Mouse (Mus musculus): Measurements from ENCODE around the gene Rsph6a. TPM values are rescaled to one million over a fixed set of nuclear protein-coding genes. Genes with fewer than 3 reads are reported as not detected.

Gene Rsph6a
- polyA plus RNA-seq, 1 experiment, result not detected

GRCm38 (mm10) chr7:19094471-19094825 lies 40.0 kb downstream of the Rsph6a start, which contains the start of gene Six5:
TSS of gene Six5 (plus strand) at chr7:19094594.
- TF ChIP-seq CTCF (IDR thresholded peaks at IDR 0.05; ENCODE audit: borderline replicate concordance, insufficient read depth, low read length) (no peak), POLR2A (IDR thresholded peaks at IDR 0.05; ENCODE audit: low read depth, low read length) (no peak)
- Histone ChIP-seq H3K27ac (ENCODE audit: insufficient read depth, low read length) (peak within 1 kb of the TSS; percentile 97), H3K4me1 (ENCODE audit: control insufficient read depth, insufficient read depth, low read length) (0 out of 2 replicates have a peak, but pooled peaks cover 2% of the 10 kb centered on the region), H3K4me3 (ENCODE audit: insufficient read depth, low read length) (peak within 1 kb of the TSS; percentile 56)

GRCm38 (mm10) chr7:19094826-19095750 lies 40.6 kb downstream of the Rsph6a start:
- Histone ChIP-seq H3K4me3 (ENCODE audit: insufficient read depth, low read length) (peak overlapping the region; percentile 56), H3K4me1 (ENCODE audit: control insufficient read depth, insufficient read depth, low read length) (0 out of 2 replicates have a peak, but pooled peaks cover 2% of the 10 kb centered on the region), H3K27ac (ENCODE audit: insufficient read depth, low read length) (peak overlapping the region; percentile 88)
- TF ChIP-seq POLR2A (IDR thresholded peaks at IDR 0.05; ENCODE audit: low read depth, low read length), result peak; percentile 71; the same call in 1 of the 2 replicates
- no peak for TF ChIP-seq CTCF (IDR thresholded peaks at IDR 0.05; ENCODE audit: borderline replicate concordance, insufficient read depth, low read length)

DNA sequence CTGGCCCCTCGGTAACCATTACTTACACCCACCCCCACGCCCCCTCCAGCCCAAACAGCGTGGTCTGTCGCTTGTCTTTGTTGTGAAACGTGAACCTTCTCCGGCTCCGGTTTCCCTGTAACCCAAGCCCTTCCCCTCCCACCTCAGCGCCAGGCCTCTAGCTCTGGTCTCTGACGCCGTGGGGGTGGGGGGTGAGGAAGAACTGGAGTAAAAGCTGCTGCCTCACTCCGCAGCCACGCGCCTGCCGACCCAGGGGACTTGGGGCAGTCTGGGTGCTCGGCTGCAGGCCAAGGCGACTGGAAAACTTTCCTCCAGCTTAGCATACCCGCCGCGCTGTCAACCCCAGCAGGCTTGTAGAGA lies 41.2 kb downstream of the Rsph6a start:
- 0 out of 2 replicates have a peak, but pooled peaks cover 2% of the 10 kb centered on the region for H3K4me1 ChIP-seq (ENCODE audit: control insufficient read depth, insufficient read depth, low read length)
- peak overlapping the region; percentile 56 for H3K4me3 ChIP-seq (ENCODE audit: insufficient read depth, low read length)
- H3K27ac ChIP-seq (ENCODE audit: insufficient read depth, low read length), result peak overlapping the region; percentile 16; the same call in 1 of the 2 replicates
- TF ChIP-seq POLR2A (IDR thresholded peaks at IDR 0.05; ENCODE audit: low read depth, low read length) (peak; percentile 30; the same call in 1 of the 2 replicates), CTCF (IDR thresholded peaks at IDR 0.05; ENCODE audit: borderline replicate concordance, insufficient read depth, low read length) (no peak)

GRCm38 (mm10) chr7:19096421-19096976 lies 42.0 kb downstream of the Rsph6a start:
- H3K27ac ChIP-seq (ENCODE audit: insufficient read depth, low read length), result no peak overlapping the region
- 0 out of 2 replicates have a peak, but pooled peaks cover 2% of the 10 kb centered on the region for H3K4me1 ChIP-seq (ENCODE audit: control insufficient read depth, insufficient read depth, low read length)
- no peak for TF ChIP-seq POLR2A (IDR thresholded peaks at IDR 0.05; ENCODE audit: low read depth, low read length)
- no peak for TF ChIP-seq CTCF (IDR thresholded peaks at IDR 0.05; ENCODE audit: borderline replicate concordance, insufficient read depth, low read length)
- H3K4me3 ChIP-seq (ENCODE audit: insufficient read depth, low read length), result peak overlapping the region; percentile 56

GRCm38 (mm10) chr7:19097217-19097616 lies 42.7 kb downstream of the Rsph6a start:
- Histone ChIP-seq H3K4me3 (ENCODE audit: insufficient read depth, low read length) (no peak overlapping the region), H3K4me1 (ENCODE audit: control insufficient read depth, insufficient read depth, low read length) (0 out of 2 replicates have a peak, but pooled peaks cover 2% of the 10 kb centered on the region), H3K27ac (ENCODE audit: insufficient read depth, low read length) (no peak overlapping the region)
- no peak for TF ChIP-seq POLR2A (IDR thresholded peaks at IDR 0.05; ENCODE audit: low read depth, low read length)
- TF ChIP-seq CTCF (IDR thresholded peaks at IDR 0.05; ENCODE audit: borderline replicate concordance, insufficient read depth, low read length), result no peak

- Histone ChIP-seq H3K4me1 (ENCODE audit: control insufficient read depth, insufficient read depth, low read length) (0 out of 2 replicates have a peak, but pooled peaks cover 2% of the 10 kb centered on the region), H3K27ac (ENCODE audit: insufficient read depth, low read length) (no peak overlapping the region), H3K4me3 (ENCODE audit: insufficient read depth, low read length) (no peak overlapping the region)
- TF ChIP-seq POLR2A (IDR thresholded peaks at IDR 0.05; ENCODE audit: low read depth, low read length) (no peak; the same call in 1 of the 2 replicates), CTCF (IDR thresholded peaks at IDR 0.05; ENCODE audit: borderline replicate concordance, insufficient read depth, low read length) (no peak)
Measured at GRCm38 (mm10) chr7:19097863-19098262, 43.4 kb downstream of the Rsph6a start.

- TF ChIP-seq POLR2A (IDR thresholded peaks at IDR 0.05; ENCODE audit: low read depth, low read length) (peak; percentile 31; the same call in 1 of the 2 replicates), CTCF (IDR thresholded peaks at IDR 0.05; ENCODE audit: borderline replicate concordance, insufficient read depth, low read length) (no peak)
- Histone ChIP-seq H3K4me1 (ENCODE audit: control insufficient read depth, insufficient read depth, low read length) (no peaks in the 10 kb centered on the region), H3K27ac (ENCODE audit: insufficient read depth, low read length) (no peak overlapping the region), H3K4me3 (ENCODE audit: insufficient read depth, low read length) (no peak overlapping the region)
Measured at GRCm38 (mm10) chr7:19098811-19099210, 44.3 kb downstream of the Rsph6a start.

DNA sequence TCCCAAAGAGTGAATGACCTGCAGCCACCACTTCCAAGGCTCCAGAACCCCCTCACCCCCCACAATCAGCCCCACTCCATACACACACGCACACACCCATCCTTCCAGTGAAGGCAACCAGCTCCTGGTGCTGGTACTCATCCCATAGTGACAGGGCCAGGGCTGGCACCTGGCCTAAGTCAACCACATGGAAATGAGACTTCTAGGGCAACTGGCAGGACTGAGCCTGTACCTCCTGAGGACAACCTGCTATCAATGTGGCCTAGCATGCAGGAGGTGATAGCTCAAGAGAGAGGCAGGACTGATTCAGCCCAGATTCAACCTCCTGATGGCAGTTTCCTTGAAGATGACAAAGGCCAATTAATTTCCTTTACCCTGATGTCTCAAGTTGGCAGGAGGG lies 45.8 kb downstream of the Rsph6a start:
- TF ChIP-seq POLR2A (IDR thresholded peaks at IDR 0.05; ENCODE audit: low read depth, low read length), result peak; percentile 23; the same call in 1 of the 2 replicates
- no peak for TF ChIP-seq CTCF (IDR thresholded peaks at IDR 0.05; ENCODE audit: borderline replicate concordance, insufficient read depth, low read length)
- H3K27ac ChIP-seq (ENCODE audit: insufficient read depth, low read length), result no peak overlapping the region
- no peak overlapping the region for H3K4me3 ChIP-seq (ENCODE audit: insufficient read depth, low read length)
- H3K4me1 ChIP-seq (ENCODE audit: control insufficient read depth, insufficient read depth, low read length), result no peaks in the 10 kb centered on the region

DNA sequence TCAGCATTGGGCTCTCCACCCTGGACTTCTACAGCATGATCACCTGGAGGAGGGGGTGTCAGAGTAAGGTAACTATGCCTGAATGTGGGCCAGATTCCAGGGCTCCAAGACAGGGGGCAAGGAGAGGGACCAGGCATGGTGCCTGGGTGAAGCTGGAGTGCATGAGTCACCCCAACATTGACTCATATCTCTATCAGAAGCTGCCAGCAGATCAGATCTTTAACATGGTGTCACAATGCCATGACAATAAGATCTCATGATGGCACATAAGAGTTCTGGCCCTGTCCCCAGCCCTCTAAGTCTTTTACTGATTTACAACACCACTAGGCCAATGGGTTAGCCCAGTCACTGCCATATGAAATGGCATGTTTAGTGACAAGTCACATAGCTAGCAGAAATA lies 49.3 kb downstream of the Rsph6a start:
- Histone ChIP-seq H3K27ac (ENCODE audit: insufficient read depth, low read length) (no peak overlapping the region), H3K4me3 (ENCODE audit: insufficient read depth, low read length) (no peak overlapping the region), H3K4me1 (ENCODE audit: control insufficient read depth, insufficient read depth, low read length) (no peaks in the 10 kb centered on the region)
- TF ChIP-seq CTCF (IDR thresholded peaks at IDR 0.05; ENCODE audit: borderline replicate concordance, insufficient read depth, low read length) (no peak), POLR2A (IDR thresholded peaks at IDR 0.05; ENCODE audit: low read depth, low read length) (no peak)

Data from embryonic fibroblast, embryonic 13.5 days (primary cell).